Mouse (Mus musculus): ENCODE results near the gene Birc6. TPM values are rescaled to one million over a fixed set of nuclear protein-coding genes. Genes with fewer than 3 reads are reported as not detected.

Gene Birc6
- total RNA-seq, 2 experiments from 2014 or later: 147 to 167 TPM

DNA sequence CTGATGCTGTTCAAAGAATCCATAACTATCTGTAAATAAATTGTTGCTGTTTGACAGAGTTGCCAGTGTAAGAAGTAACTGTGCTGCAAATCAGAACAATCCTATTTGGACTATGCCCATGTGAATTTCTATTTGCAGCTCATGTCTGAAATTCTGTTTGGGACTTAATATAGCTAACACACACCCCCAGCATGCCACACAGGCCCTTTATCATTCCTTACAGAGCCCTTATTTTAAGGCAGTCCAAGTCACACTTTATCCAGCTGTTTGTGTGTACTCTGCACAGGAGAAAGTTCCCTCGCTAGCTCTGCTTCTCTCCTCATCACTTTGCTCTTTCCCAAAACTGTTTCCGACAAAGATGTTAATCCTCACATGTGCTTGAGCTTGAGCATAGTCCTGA is 15.5 kb downstream of the Birc6 start:
- ATAC-seq (replicated peaks; ENCODE audit: low FRiP score, low TSS enrichment, poor library complexity, severe bottlenecking): no peak

DNA sequence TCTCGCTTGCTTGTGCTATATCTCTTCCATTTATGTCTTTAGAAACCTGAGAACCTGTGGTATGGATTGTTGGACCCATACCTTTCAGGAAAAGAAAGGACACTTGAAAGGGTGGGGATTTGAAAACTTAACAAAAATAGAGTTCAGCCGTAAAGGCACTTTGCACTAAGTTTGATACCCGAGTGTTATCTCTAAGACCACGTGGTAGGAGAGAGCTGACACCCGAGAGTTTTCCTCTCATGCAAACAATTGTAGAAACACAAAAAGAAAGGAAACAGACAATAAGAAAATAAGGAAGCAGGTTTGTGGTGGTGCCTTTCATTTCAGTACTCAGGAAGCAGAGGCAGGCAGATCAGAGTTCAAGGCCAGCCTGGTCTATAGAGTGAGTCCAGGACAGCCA is 26.0 kb downstream of the Birc6 start:
- no peak for ATAC-seq (replicated peaks; ENCODE audit: low FRiP score, low TSS enrichment, poor library complexity, severe bottlenecking)

DNA sequence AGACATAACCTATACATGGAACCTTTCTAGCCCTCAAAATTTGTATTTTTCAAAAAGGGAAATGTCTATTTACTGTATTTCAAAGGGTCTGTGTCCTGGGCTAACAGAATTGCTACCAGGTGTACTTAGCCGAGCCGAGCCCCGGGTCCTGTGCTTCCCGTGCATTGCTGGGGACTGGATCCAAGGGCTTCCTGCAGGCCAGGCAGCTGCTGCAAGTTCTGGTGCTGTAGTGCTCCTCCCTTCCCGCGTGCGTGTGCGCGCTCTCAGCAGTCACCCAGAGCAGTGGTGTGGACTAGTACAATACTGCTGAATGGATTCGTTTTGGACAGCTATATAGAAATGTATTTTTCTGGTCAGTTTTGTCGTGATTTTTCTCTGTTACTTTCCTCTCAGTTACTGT is 31.8 kb downstream of the Birc6 start:
- no peak for ATAC-seq (replicated peaks; ENCODE audit: low FRiP score, low TSS enrichment, poor library complexity, severe bottlenecking)

DNA sequence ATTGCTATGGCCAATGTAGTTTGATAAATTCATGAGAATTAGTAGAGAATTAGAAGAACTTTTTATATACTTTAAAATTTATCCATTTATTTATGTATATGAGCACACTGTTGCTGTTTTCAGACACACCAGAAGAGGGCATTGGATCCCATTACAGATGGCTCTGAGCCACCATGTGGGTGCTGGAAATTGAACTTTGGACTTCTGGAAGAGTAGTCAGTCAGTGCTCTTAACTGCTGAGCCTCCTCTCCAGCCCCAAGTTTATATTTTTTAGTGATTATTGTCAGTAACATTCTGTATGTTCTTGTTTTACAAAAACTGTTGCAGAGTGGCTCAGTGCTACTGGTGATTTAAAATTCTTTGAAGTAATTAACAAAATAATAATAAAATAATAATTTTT is 36.1 kb downstream of the Birc6 start:
- no peak for ATAC-seq (replicated peaks; ENCODE audit: low FRiP score, low TSS enrichment, poor library complexity, severe bottlenecking)

DNA sequence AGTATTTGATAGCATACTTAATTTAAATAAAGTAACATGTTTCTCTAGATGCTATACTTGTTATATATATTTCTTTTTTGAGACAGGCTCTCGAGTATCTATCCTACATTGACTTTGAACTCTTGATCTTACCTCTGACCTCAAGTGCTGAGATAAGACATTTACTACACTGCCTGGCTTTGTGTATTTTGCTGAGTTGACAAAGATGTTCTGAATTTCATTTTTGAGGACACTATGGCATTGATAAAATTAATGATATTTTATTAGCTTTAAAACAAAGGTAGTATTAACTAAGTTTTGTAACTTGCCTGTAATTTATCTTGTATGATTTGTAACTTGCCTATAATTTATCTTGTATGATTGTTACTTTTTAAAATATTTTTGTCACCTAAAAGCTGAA is 41.1 kb downstream of the Birc6 start:
- ATAC-seq (replicated peaks; ENCODE audit: low FRiP score, low TSS enrichment, poor library complexity, severe bottlenecking): no peak

DNA sequence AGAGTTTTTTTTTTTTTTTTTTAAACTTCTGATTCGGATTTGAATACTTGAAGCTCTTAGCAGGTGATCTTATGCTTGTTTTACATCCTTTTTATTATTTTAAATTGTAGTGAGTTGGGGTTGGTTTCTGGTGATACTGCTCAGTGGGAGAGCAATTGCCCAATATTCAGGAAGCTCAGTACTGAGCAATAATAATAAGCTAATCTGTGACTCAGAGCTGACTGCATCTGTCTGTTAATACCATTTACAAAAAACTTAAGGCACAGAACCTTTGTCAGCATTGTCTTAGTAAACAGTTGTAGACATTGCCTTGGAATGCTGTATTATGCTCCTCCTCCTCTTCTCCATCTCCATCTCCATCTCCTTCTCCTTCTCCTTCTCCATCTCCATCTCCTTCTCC is 42.5 kb downstream of the Birc6 start:
- ATAC-seq (replicated peaks; ENCODE audit: low FRiP score, low TSS enrichment, poor library complexity, severe bottlenecking): no peak

DNA sequence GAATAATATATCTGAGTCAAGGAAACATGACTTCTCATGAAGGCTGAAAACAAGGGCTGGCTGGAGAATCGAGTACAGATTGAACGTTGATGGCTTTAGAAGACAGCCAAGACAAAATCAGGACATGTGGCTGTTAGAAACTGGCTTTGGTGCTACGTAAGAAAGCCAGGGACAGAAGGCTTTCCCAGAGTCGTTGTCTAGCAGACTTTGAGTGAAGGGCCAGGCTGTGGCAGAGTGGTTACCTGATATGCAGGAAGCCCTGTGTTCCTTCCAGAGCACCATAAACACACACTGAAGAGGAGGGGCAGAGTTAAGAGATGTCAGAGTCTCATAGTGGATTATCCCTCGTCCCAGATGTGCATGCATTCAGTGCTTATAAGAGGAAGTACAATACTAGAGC is 49.1 kb downstream of the Birc6 start:
- ATAC-seq (replicated peaks; ENCODE audit: low FRiP score, low TSS enrichment, poor library complexity, severe bottlenecking): no peak

DNA sequence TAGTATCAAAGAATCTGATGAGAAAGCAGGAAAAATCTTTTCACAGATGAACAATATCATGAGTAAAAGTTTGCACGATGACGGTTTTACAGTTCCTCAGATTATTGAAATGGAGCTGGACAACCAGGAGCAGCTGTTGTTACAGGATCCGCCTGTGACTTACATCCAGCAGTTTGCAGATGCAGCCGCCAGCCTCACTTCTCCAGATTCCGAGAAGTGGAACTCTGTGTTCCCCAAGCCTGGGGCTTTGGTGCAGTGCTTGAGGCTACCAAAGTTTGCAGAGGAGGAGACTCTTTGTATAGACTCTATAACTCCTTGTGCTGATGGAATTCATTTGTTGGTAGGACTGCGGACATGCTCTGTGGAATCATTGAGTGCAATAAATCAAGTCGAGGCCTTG is 51.5 kb downstream of the Birc6 start:
- ATAC-seq (replicated peaks; ENCODE audit: low FRiP score, low TSS enrichment, poor library complexity, severe bottlenecking): no peak

DNA sequence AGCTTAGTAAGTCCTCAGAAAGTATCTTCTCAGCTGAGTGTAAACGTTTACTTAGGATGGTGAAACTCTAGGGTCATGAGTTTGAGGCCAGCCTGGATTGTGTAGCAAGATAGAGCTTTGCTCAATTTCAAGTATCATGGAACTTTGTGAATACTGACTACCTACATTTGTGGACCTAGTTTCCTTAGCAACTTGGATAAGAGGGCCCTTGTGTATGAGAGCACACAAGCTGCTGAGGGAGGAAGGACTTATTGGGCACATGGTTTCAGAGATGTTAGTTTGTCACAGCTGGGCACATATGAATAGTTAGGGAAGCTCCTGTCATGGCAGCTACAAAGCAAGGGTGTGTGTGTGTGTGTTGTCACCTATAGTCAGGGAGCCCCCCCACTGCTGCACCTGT is 52.6 kb downstream of the Birc6 start:
- no peak for ATAC-seq (replicated peaks; ENCODE audit: low FRiP score, low TSS enrichment, poor library complexity, severe bottlenecking)

DNA sequence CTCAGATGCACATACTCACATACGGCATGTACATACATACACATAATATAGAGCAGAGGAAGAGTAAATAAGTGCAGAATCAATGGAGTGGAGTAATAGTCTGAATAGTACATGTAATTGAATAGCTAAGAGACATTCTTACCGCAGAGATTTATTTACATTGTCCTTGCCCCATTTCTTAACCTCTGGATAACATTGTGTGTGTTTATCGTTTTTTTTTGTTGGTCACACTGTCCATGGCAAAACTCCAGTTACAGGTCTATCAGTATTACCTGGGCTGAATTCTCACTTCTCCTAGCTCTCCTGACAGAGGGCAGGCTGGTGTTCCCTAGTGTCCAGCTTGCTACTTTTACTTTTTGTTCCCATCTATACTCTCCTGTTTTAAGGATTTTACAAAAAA is 58.7 kb downstream of the Birc6 start:
- no peak for ATAC-seq (replicated peaks; ENCODE audit: low FRiP score, low TSS enrichment, poor library complexity, severe bottlenecking)

DNA sequence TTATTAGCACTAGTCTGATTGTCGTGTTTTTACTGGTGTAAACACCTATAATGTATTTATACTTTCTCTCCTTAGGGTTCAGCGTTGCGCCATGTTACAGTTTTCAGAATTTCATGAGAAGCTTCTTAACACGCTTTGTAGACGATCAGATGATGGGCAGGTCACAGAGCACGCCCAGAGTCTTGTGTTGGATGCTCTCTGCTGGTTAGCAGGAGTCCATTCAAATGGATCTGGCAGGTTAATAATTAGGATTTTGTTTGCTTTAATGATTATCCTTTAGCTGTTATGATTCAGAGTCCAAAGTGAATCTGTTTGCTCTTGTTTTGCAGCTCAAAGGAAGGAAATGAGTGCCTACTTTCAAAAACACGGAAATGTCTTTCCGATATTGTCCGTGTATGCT is 70.8 kb downstream of the Birc6 start:
- no peak for ATAC-seq (replicated peaks; ENCODE audit: low FRiP score, low TSS enrichment, poor library complexity, severe bottlenecking)

DNA sequence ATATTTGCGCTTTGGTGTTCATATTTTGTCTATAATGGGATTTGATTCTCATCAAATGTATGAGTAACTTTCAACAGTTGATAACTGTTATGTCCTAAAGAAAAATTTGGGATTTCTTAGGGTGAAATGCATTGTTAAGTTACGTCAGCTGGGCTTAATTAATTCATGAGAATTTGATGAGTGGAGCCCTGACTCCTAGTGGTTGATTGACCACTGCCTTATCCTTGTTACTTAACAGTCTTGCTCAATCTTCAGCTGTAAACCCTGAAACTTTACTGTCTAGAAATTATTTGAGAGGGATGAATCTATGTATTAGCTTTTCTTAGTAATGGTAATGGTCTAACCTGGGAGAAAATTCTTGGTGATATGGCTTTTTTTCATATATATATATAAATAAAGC is 71.3 kb downstream of the Birc6 start:
- ATAC-seq (replicated peaks; ENCODE audit: low FRiP score, low TSS enrichment, poor library complexity, severe bottlenecking): no peak

DNA sequence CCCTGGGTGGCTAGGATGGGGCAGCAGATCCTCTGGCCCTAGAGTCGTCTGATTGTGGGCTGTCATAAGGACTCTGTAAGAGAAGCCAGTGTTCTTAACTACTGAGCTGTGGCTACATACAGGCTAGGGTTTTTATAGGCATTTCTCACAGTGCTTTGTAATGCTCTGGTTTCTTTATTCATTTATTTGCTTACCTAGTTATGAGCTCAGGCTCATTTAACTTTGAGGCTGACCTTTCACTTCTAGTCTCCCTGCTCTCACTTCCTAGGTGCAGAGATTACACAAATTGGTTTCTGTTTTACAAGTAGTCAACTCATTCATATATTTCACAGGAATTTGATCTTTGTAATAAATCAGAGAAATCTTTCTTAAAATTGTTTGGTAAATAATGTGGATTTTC is 73.1 kb downstream of the Birc6 start:
- ATAC-seq (replicated peaks; ENCODE audit: low FRiP score, low TSS enrichment, poor library complexity, severe bottlenecking): no peak

DNA sequence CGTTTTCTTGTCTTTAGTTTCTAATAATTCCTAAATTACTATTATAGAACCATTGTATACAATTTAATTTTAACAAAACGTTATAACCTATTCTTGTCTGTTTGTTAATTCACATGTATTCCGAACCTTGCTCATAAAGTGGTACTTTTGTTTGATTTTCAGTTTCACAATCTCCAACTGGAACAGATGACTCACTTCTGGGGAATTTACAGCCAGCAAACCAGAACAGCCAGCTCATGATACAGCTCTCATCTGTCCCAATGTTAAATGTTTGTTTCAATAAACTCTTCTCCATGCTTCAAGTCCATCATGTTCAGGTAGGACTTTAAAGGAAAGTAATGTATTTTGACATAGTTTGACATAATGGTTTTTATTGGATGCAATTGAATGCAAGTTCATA is 102.7 kb downstream of the Birc6 start:
- no peak for ATAC-seq (replicated peaks; ENCODE audit: low FRiP score, low TSS enrichment, poor library complexity, severe bottlenecking)

DNA sequence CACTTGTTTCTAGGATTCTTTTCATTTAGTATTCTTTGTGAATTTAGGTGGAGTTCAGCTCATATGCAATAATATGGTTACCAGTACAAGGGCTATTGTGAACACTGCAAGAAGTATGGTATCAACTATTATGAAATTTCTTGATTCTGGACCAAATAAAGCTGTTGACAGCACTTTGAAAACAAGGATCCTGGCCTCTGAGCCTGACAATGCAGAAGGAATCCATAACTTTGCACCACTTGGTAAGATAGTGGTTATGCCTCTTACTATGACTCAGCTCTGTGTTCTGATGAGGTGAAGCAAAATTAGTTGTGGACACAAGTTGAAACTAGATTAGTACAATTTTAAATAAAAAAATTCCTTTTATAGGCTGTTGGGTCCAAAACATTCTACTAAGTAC is 114.3 kb downstream of the Birc6 start:
- ATAC-seq (replicated peaks; ENCODE audit: low FRiP score, low TSS enrichment, poor library complexity, severe bottlenecking): no peak

DNA sequence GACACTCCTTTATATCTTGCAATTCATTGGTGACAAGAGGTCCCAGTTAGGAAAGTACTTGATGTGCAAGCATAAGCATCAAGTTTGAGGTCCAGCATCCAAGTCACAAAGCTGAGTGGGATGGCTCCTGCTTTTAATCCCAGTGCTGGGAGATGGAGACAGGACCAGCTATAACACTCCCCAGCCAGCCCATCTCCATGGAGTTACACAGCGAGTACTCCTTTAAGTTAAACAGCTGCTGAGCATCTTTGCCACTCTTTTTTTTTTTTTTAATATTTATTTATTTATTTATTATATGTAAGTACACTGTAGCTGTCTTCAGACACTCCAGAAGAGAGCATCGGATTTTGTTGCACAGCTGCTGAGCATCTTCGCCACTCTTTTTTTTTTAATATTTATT is 130.3 kb downstream of the Birc6 start:
- ATAC-seq (replicated peaks; ENCODE audit: low FRiP score, low TSS enrichment, poor library complexity, severe bottlenecking): no peak

DNA sequence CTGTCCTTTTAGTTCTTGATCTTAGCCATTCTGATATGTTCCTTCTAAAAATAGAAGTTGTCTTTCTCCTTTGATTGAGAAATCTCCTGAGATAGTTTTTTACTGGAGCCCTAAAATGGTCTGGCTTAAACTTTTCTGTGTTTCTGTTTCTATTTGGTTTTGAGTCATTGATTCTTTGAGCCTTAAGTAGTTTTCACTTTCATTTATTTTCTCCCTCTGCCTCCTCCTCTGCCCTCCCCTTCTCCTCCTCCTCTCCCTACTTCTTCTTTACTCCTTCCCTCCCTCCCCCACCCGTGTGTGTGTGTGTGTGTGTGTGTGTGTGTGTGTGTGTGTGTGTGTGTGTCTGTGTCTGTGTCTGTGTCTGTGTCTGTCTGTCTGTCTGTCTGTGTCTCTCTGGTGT is 139.9 kb downstream of the Birc6 start:
- ATAC-seq (replicated peaks; ENCODE audit: low FRiP score, low TSS enrichment, poor library complexity, severe bottlenecking): no peak

DNA sequence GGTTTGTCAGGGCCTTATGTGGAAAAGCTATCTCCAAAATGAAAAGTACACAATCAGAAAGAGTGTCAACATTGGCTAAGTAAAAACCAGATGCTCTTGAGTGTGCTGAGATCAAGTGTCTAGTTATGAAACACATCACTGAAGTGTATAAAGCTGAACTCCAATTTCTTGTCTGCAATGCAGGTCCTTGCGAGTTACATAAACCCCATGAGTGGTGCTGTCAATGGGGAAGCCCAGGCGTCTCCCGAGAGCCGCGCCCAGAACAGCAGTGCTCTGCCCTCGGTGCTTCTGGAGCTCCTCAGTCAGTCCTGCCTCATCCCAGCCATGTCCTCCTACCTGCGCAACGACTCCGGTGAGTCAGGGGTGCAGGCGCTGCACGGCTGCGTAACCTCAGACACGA is 141.9 kb downstream of the Birc6 start:
- ATAC-seq (replicated peaks; ENCODE audit: low FRiP score, low TSS enrichment, poor library complexity, severe bottlenecking): no peak

DNA sequence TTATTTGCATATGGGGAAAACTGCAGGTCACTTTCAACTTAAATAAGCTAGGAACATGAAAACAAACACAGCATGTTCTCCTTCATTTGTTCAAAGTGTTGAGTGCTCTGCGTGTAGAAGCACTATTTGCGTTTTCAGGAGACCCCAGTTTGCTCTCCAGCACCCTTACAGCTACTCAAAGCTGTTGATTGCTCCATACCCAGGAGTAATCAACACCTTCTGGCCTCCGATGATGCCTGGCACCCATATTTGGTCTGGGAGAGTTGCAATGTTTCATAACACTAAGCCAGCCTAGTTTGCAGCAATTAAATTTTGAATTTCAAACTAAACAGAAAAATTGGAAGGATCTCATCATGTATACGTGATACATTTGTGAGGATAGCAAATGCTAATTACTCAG is 144.4 kb downstream of the Birc6 start:
- no peak for ATAC-seq (replicated peaks; ENCODE audit: low FRiP score, low TSS enrichment, poor library complexity, severe bottlenecking)

DNA sequence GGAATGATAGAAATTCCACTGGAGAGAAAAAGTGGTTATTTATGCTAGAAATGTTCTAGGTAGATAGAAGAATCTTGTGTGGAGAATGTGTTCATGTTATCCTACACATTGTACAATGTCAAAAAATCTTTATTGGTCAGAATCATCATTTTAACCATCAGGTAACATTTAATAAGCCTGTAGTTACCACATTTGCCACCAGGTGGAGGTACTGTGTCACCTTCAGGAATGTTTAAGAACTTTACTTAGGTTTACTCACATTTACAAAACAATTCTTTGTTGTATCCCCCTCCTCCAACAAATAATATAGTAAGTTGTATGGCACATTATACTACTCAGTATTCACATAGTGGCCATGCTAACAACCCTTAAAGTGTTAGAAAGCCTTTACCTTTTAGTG is 145.2 kb downstream of the Birc6 start:
- ATAC-seq (replicated peaks; ENCODE audit: low FRiP score, low TSS enrichment, poor library complexity, severe bottlenecking): peak; percentile 84

DNA sequence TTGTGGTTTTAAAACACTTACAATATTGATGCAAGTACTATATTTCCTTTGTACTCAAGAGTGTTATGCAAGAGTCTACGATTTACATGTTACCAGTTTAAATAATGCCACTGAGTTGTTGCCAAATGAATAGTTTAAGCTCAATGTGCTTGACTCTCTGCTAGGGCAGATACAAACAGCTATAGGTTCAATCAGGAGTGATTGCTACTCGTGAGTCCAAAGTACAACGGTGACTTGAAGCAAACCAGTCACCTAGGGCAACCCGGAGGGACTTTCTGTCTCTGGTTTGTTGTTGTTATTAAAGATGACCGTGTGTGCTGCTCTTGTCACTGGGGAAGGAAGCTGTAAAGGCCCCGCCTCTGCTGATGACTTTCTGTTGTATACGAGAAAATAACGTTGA is 150.0 kb downstream of the Birc6 start:
- no peak for ATAC-seq (replicated peaks; ENCODE audit: low FRiP score, low TSS enrichment, poor library complexity, severe bottlenecking)

DNA sequence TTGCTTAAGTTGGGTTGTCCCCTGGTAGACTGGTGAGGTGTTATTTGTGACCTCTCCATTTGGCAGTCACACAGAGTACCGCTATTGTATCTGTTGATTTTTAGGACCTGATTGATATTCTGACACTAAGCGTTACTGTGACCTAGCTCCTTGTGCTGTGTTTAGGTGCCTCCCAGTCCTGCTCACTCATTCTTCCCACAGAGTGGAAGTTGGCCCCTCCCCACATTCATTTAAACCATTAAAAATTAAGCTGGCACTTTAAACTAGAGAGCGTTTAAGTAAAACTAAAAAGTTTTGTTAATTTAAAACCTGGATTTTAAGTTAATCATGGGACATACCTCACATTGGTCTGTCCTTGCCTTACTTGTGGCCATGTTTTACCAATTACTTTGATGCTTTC is 156.8 kb downstream of the Birc6 start:
- no peak for ATAC-seq (replicated peaks; ENCODE audit: low FRiP score, low TSS enrichment, poor library complexity, severe bottlenecking)

DNA sequence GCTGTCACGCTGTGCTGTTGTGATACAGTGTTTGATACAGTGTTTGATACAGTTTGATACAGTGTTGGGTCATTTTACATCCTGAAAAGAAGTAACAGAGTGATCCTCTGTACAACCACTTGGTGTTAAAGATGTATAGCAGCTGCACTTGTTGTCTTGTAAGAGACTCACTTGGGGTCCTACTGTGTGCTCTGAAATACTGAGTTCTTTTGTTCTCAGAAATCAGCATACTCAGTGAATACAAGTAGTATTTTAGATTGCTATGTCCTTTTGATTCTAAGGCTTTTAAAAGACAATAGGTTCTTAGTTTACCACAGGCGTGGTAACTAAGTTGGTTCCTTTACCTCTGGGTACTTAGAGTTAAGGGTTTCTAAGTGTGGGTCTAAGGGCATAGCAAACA is 160.5 kb downstream of the Birc6 start:
- ATAC-seq (replicated peaks; ENCODE audit: low FRiP score, low TSS enrichment, poor library complexity, severe bottlenecking): no peak

All from megakaryocyte-erythroid progenitor cell, adult 5-6 weeks (primary cell).